Mouse (Mus musculus): ENCODE measurements around the gene Gabrr2. TPM values are rescaled to one million over a fixed set of nuclear protein-coding genes. Genes with fewer than 3 reads are reported as not detected.

Gabrr2 gene
- 1 to 10 TPM; 1.1 to 1.9 TPM for total RNA-seq (2021)

- peak in 1 of 2 experiments; percentile 32 for DNase-seq
- intact Hi-C loops (cut with DNase I): no loop called here
These were observed at the start of gene Gabrr2 for GRCm38 (mm10) chr4:33062981-33063380. Gene Gabrr2, plus strand, starts transcription at chr4:33062999.

- peak; percentile 85 to 90 for DNase-seq
- intact Hi-C loops (cut with DNase I): loop anchor here (2.0 to 10.0 kb wide), 5 partner anchors 68 to 432 kb away; partner anchors contain the start of gene Ankrd6
These were observed 44.3 kb upstream of the Gabrr2 start for GRCm38 (mm10) chr4:33018361-33018999.

GRCm38 (mm10) chr4:33024420-33024819, 38.4 kb upstream of the Gabrr2 start:
- no peak for DNase-seq
- intact Hi-C loops (cut with DNase I): no loop called here

- intact Hi-C loops (cut with DNase I): no loop called here
- no peak for DNase-seq
These were observed 33.7 kb upstream of the Gabrr2 start for GRCm38 (mm10) chr4:33029104-33029503.

- intact Hi-C loops (cut with DNase I): loop anchor here (2.0 to 5.0 kb wide), 5 partner anchors 87 to 373 kb away; partner anchors contain the start of genes Lyrm2 and Mdn1
These were observed 32.3 kb upstream of the Gabrr2 start for GRCm38 (mm10) chr4:33030264-33031194.

GRCm38 (mm10) chr4:33031195-33031960, 31.4 kb upstream of the Gabrr2 start, which contains the start of gene Ube2j1:
Gene Ube2j1, plus strand, starts transcription at chr4:33031416.
- intact Hi-C loops (cut with DNase I): loop anchor here (2.0 to 5.0 kb wide), 5 partner anchors 86 to 374 kb away; partner anchors contain the start of genes Lyrm2 and Mdn1
- peak; percentile 90 to 92 for DNase-seq

More at GRCm38 (mm10) chr4:33030264-33031194, 32.3 kb upstream of the Gabrr2 start:
- DNase-seq: no peak

- intact Hi-C loops (cut with DNase I): loop anchor here (5.0 kb wide), 4 partner anchors 85 to 375 kb away; partner anchors contain the start of genes Lyrm2 and Mdn1
- DNase-seq: no peak
These were observed 30.8 kb upstream of the Gabrr2 start for GRCm38 (mm10) chr4:33032045-33032444.

- DNase-seq: no peak
- intact Hi-C loops (cut with DNase I): loop anchor here (5.0 kb wide), 4 partner anchors 84 to 376 kb away; partner anchors contain the start of genes Lyrm2 and Mdn1
These were observed 29.3 kb upstream of the Gabrr2 start for GRCm38 (mm10) chr4:33033515-33033914.

GRCm38 (mm10) chr4:33039826-33040225, 23.0 kb upstream of the Gabrr2 start:
- intact Hi-C loops (cut with DNase I): no loop called here
- DNase-seq: no peak

GRCm38 (mm10) chr4:33049601-33050000, 13.2 kb upstream of the Gabrr2 start:
- DNase-seq: no peak
- intact Hi-C loops (cut with DNase I): loop anchor here (5.0 kb wide), 1 partner anchor 68 kb away; no protein-coding TSS in a partner anchor

GRCm38 (mm10) chr4:33052055-33052454, 10.7 kb upstream of the Gabrr2 start:
- intact Hi-C loops (cut with DNase I): no loop called here

GRCm38 (mm10) chr4:33052650-33053049, 10.1 kb upstream of the Gabrr2 start:
- intact Hi-C loops (cut with DNase I): no loop called here

More at GRCm38 (mm10) chr4:33052055-33052454, 10.7 kb upstream of the Gabrr2 start:
- DNase-seq: no peak

GRCm38 (mm10) chr4:33054426-33054825, 8.4 kb upstream of the Gabrr2 start:
- no peak for DNase-seq
- intact Hi-C loops (cut with DNase I): loop anchor here (2.0 kb wide), 1 partner anchor 20 kb away; no protein-coding TSS in a partner anchor

More at GRCm38 (mm10) chr4:33052650-33053049, 10.1 kb upstream of the Gabrr2 start:
- no peak for DNase-seq

GRCm38 (mm10) chr4:33056317-33056716, 6.5 kb upstream of the Gabrr2 start:
- intact Hi-C loops (cut with DNase I): no loop called here
- no peak for DNase-seq

- DNase-seq: peak; percentile 64 to 65
- intact Hi-C loops (cut with DNase I): no loop called here
These were observed 4.7 kb upstream of the Gabrr2 start for GRCm38 (mm10) chr4:33057890-33058687.

GRCm38 (mm10) chr4:33061158-33061557, 1.6 kb upstream of the Gabrr2 start:
- no peak for DNase-seq
- intact Hi-C loops (cut with DNase I): no loop called here

GRCm38 (mm10) chr4:33064986-33065385, 2.2 kb downstream of the Gabrr2 start:
- intact Hi-C loops (cut with DNase I): no loop called here
- no peak for DNase-seq

- DNase-seq: no peak
- intact Hi-C loops (cut with DNase I): no loop called here
These were observed 3.6 kb downstream of the Gabrr2 start for GRCm38 (mm10) chr4:33066223-33066960.
